Mouse (Mus musculus) left cerebral cortex, postnatal 4 days (tissue): ENCODE data around the gene Olfr51. TPM values are rescaled to one million over a fixed set of nuclear protein-coding genes. Genes with fewer than 3 reads are reported as not detected.

ENCODE experiments used
- total RNA-seq, 2 experiments: library from RNA; stranded (reverse); gene quantifications; 2 replicates each; pipeline ENCODE4 v1.2.3; 2021

Olfr51 gene
- total RNA-seq, 2 experiments from 2014 or later, result not detected

Other genes with a start within 250 kb of the Olfr51 start
- 10 to 100 TPM; 88.7 to 90.6 TPM for gene Zfp354c, start 175.9 kb upstream of the Olfr51 start, total RNA-seq
- 1 to 10 TPM; 4.1 to 4.4 TPM for gene Zfp879, start 162.0 kb upstream of the Olfr51 start, total RNA-seq
- not detected for gene Grm6, start 152.9 kb upstream of the Olfr51 start, total RNA-seq
- 1 to 10 TPM; 6.9 to 8.4 TPM for gene Zfp454, start 115.9 kb upstream of the Olfr51 start, total RNA-seq
- gene Zfp2, start 87.4 kb upstream of the Olfr51 start, total RNA-seq, result 10 to 100 TPM; 33.7 to 39.2 TPM
- gene Zfp354b, start 72.0 kb upstream of the Olfr51 start, total RNA-seq, result 1 to 10 TPM; 6.1 to 7.6 TPM
- gene 4933414I15Rik, start 59.8 kb upstream of the Olfr51 start, total RNA-seq, result not detected
- not detected for gene Prop1, start 49.8 kb upstream of the Olfr51 start, total RNA-seq
- gene Olfr1378, start 37.1 kb upstream of the Olfr51 start, total RNA-seq, result not detected
- not detected for gene Olfr1377, start 21.6 kb upstream of the Olfr51 start, total RNA-seq
- not detected for gene Olfr54, start 10.6 kb downstream of the Olfr51 start, total RNA-seq
- gene Olfr1375, start 44.5 kb downstream of the Olfr51 start, total RNA-seq, result not detected
- gene Zfp354a, start 55.7 kb downstream of the Olfr51 start, total RNA-seq, result 10 to 100 TPM; 11.1 to 11.2 TPM
- not detected for gene Gm12569, start 216.9 kb downstream of the Olfr51 start, total RNA-seq